Mouse (Mus musculus): ENCODE data around the gene Cdr2l. TPM values are rescaled to one million over a fixed set of nuclear protein-coding genes. Genes with fewer than 3 reads are reported as not detected.

The Cdr2l gene
- polyA plus RNA-seq (2012) = 0.01 TPM in 1 of 2 replicates, not detected in the other

- Histone ChIP-seq H3K36me3 (ENCODE audit: control insufficient read depth) (no peaks in the 10 kb centered on the region), H3K4me1 (ENCODE audit: control insufficient read depth) (peaks cover 2% of the 10 kb centered on the region; the same call in 1 of the 2 replicates)
Observed at GRCm38 (mm10) chr11:115381743-115382539, at the start of gene Cdr2l. Gene Cdr2l, plus strand, starts transcription at chr11:115381916.

GRCm38 (mm10) chr11:115334531-115334930 lies 47.2 kb upstream of the Cdr2l start, which contains the start of gene Otop3:
Gene Otop3, plus strand, starts transcription at chr11:115334731.
- no peaks in the 10 kb centered on the region for H3K36me3 ChIP-seq (ENCODE audit: control insufficient read depth)
- no peaks in the 10 kb centered on the region; the same call in 1 of the 2 replicates for H3K4me1 ChIP-seq (ENCODE audit: control insufficient read depth)
- TF ChIP-seq GATA1 (IDR thresholded peaks at IDR 0.05; ENCODE audit: low read length) (no peak), TAL1 (IDR thresholded peaks at IDR 0.05; ENCODE audit: low read length) (no peak)
- H3K9me3 ChIP-seq (ENCODE audit: control insufficient read depth, low read length) = no peaks in the 10 kb centered on the region
- no peak within 1 kb of the TSS for H3K4me3 ChIP-seq (replicated peaks)
- H3K27me3 ChIP-seq (ENCODE audit: control insufficient read depth) = peaks cover 62% of the 10 kb centered on the region

More at GRCm38 (mm10) chr11:115381743-115382539, at the start of gene Cdr2l:
- TF ChIP-seq TAL1 (IDR thresholded peaks at IDR 0.05; ENCODE audit: low read length) (no peak), GATA1 (IDR thresholded peaks at IDR 0.05; ENCODE audit: low read length) (no peak)
- peak within 1 kb of the TSS; percentile 46 for H3K4me3 ChIP-seq (replicated peaks)
- H3K27me3 ChIP-seq (ENCODE audit: control insufficient read depth) = peaks cover 73% of the 10 kb centered on the region
- H3K9me3 ChIP-seq (ENCODE audit: control insufficient read depth, low read length) = peaks cover 16% of the 10 kb centered on the region

GRCm38 (mm10) chr11:115335223-115335622 lies 46.5 kb upstream of the Cdr2l start:
- peaks cover 63% of the 10 kb centered on the region for H3K27me3 ChIP-seq (ENCODE audit: control insufficient read depth)
- H3K4me3 ChIP-seq (replicated peaks) = no peak overlapping the region
- no peaks in the 10 kb centered on the region for H3K9me3 ChIP-seq (ENCODE audit: control insufficient read depth, low read length)
- H3K36me3 ChIP-seq (ENCODE audit: control insufficient read depth) = no peaks in the 10 kb centered on the region
- H3K4me1 ChIP-seq (ENCODE audit: control insufficient read depth) = no peaks in the 10 kb centered on the region; the same call in 1 of the 2 replicates
- TF ChIP-seq GATA1 (IDR thresholded peaks at IDR 0.05; ENCODE audit: low read length) (no peak), TAL1 (IDR thresholded peaks at IDR 0.05; ENCODE audit: low read length) (no peak)

- no peak overlapping the region for H3K4me3 ChIP-seq (replicated peaks)
- peaks cover 61% of the 10 kb centered on the region for H3K27me3 ChIP-seq (ENCODE audit: control insufficient read depth)
- TF ChIP-seq TAL1 (IDR thresholded peaks at IDR 0.05; ENCODE audit: low read length) (no peak), GATA1 (IDR thresholded peaks at IDR 0.05; ENCODE audit: low read length) (no peak)
- H3K4me1 ChIP-seq (ENCODE audit: control insufficient read depth) = no peaks in the 10 kb centered on the region; the same call in 1 of the 2 replicates
- no peaks in the 10 kb centered on the region for H3K36me3 ChIP-seq (ENCODE audit: control insufficient read depth)
- H3K9me3 ChIP-seq (ENCODE audit: control insufficient read depth, low read length) = no peaks in the 10 kb centered on the region
Observed at GRCm38 (mm10) chr11:115336115-115336514, 45.6 kb upstream of the Cdr2l start.

- no peaks in the 10 kb centered on the region for H3K36me3 ChIP-seq (ENCODE audit: control insufficient read depth)
- no peaks in the 10 kb centered on the region for H3K9me3 ChIP-seq (ENCODE audit: control insufficient read depth, low read length)
- H3K4me3 ChIP-seq (replicated peaks) = no peak overlapping the region
- no peak for TF ChIP-seq TAL1 (IDR thresholded peaks at IDR 0.05; ENCODE audit: low read length)
- no peak for TF ChIP-seq GATA1 (IDR thresholded peaks at IDR 0.05; ENCODE audit: low read length)
- H3K4me1 ChIP-seq (ENCODE audit: control insufficient read depth) = no peaks in the 10 kb centered on the region; the same call in 1 of the 2 replicates
- peaks cover 56% of the 10 kb centered on the region for H3K27me3 ChIP-seq (ENCODE audit: control insufficient read depth)
Observed at GRCm38 (mm10) chr11:115337350-115337749, 44.4 kb upstream of the Cdr2l start.

GRCm38 (mm10) chr11:115337826-115338225 lies 43.9 kb upstream of the Cdr2l start:
- peaks cover 51% of the 10 kb centered on the region for H3K27me3 ChIP-seq (ENCODE audit: control insufficient read depth)
- no peaks in the 10 kb centered on the region; the same call in 1 of the 2 replicates for H3K4me1 ChIP-seq (ENCODE audit: control insufficient read depth)
- TF ChIP-seq GATA1 (IDR thresholded peaks at IDR 0.05; ENCODE audit: low read length) (no peak), TAL1 (IDR thresholded peaks at IDR 0.05; ENCODE audit: low read length) (no peak)
- no peak overlapping the region for H3K4me3 ChIP-seq (replicated peaks)
- H3K36me3 ChIP-seq (ENCODE audit: control insufficient read depth) = no peaks in the 10 kb centered on the region
- no peaks in the 10 kb centered on the region for H3K9me3 ChIP-seq (ENCODE audit: control insufficient read depth, low read length)

GRCm38 (mm10) chr11:115341246-115341645 lies 40.5 kb upstream of the Cdr2l start:
- Histone ChIP-seq H3K36me3 (ENCODE audit: control insufficient read depth) (no peaks in the 10 kb centered on the region), H3K4me3 (replicated peaks) (no peak overlapping the region), H3K27me3 (ENCODE audit: control insufficient read depth) (peaks cover 43% of the 10 kb centered on the region), H3K4me1 (ENCODE audit: control insufficient read depth) (peaks cover 3% of the 10 kb centered on the region), H3K9me3 (ENCODE audit: control insufficient read depth, low read length) (no peaks in the 10 kb centered on the region)
- no peak for TF ChIP-seq GATA1 (IDR thresholded peaks at IDR 0.05; ENCODE audit: low read length)
- TF ChIP-seq TAL1 (IDR thresholded peaks at IDR 0.05; ENCODE audit: low read length) = no peak

GRCm38 (mm10) chr11:115341866-115342265 lies 39.9 kb upstream of the Cdr2l start:
- H3K36me3 ChIP-seq (ENCODE audit: control insufficient read depth) = no peaks in the 10 kb centered on the region
- no peak for TF ChIP-seq TAL1 (IDR thresholded peaks at IDR 0.05; ENCODE audit: low read length)
- TF ChIP-seq GATA1 (IDR thresholded peaks at IDR 0.05; ENCODE audit: low read length) = no peak
- H3K9me3 ChIP-seq (ENCODE audit: control insufficient read depth, low read length) = no peaks in the 10 kb centered on the region
- H3K27me3 ChIP-seq (ENCODE audit: control insufficient read depth) = peaks cover 39% of the 10 kb centered on the region
- no peak overlapping the region for H3K4me3 ChIP-seq (replicated peaks)
- peaks cover 3% of the 10 kb centered on the region for H3K4me1 ChIP-seq (ENCODE audit: control insufficient read depth)

GRCm38 (mm10) chr11:115344967-115345366 lies 36.7 kb upstream of the Cdr2l start:
- Histone ChIP-seq H3K9me3 (ENCODE audit: control insufficient read depth, low read length) (no peaks in the 10 kb centered on the region), H3K27me3 (ENCODE audit: control insufficient read depth) (peaks cover 31% of the 10 kb centered on the region), H3K4me3 (replicated peaks) (no peak overlapping the region), H3K4me1 (ENCODE audit: control insufficient read depth) (peaks cover 21% of the 10 kb centered on the region), H3K36me3 (ENCODE audit: control insufficient read depth) (no peaks in the 10 kb centered on the region)
- TF ChIP-seq TAL1 (IDR thresholded peaks at IDR 0.05; ENCODE audit: low read length) = no peak
- no peak for TF ChIP-seq GATA1 (IDR thresholded peaks at IDR 0.05; ENCODE audit: low read length)
